20 mouse cellular contexts compared by ENCODE assay signal in the genomic region with DNA sequence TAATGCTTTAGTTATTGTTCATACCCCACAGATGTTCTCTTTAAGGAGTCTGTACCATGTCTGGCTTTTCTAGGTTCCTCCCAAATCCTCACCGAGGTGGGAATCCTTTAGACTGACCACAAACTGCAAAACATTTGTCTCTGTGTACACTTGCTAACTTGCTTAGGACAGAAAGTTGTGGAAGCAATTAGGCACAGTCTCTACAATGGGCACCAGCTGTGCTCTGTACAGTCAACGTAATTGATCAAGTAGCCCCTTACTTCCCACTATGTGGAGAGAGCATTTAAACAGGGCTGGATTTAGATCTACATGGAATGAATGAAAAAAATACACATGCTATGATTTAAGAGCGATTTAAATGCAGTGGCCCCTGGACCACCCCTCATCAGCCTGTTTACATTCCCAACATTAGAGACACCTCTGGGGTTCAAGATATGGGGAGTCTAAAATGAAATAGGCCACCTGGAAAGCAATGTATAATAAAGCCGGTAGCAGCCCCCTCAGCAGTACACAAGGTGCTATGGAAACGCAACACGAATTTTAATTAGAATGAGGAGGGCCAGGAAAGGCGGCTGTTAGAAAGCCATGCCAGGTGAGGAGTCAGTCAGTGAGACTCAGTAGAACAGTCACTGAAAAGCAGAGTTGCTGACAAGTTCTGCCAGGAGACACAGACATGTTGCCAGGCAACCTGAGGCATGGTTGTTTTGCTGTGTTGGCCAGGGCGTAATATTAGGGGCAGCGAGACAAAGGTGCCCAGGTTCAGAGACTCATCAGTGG. TPM values are rescaled to one million over a fixed set of nuclear protein-coding genes. Genes with fewer than 3 reads are reported as not detected.
DNase-seq lines count a peak whose midpoint lies in the region; ATAC-seq and TF ChIP-seq lines count a peak whose summit lies in the region.
"Had no signal": no experiment of that assay in that cellular context is flagged by ENCODE, and none has a peak within 500 bp of the region (broad histone marks: within the 10 kb centered on the region; RNA-seq: fewer than 3 reads in every experiment).

No protein-coding gene starts in this region.

- no peak overlapping the region for H3K4me2 ChIP-seq in forebrain, embryonic 12.5 days
- H3K4me2 ChIP-seq in forebrain, embryonic 15.5 days (replicated peaks), result no peak overlapping the region
- no peak overlapping the region for H3K4me2 ChIP-seq in midbrain, embryonic 14.5 days (ENCODE audit: low read length)
- no peak overlapping the region for H3K4me2 ChIP-seq in midbrain, embryonic 11.5 days
- no peak overlapping the region for H3K4me2 ChIP-seq in forebrain, embryonic 14.5 days (ENCODE audit: low read length)
- H3K4me2 ChIP-seq in midbrain, embryonic 16.5 days (ENCODE audit: low read length), result no peak overlapping the region

- peaks cover 4% of the 10 kb centered on the region; the same call in 1 of the 2 replicates for H3K4me1 ChIP-seq in forebrain, embryonic 12.5 days
- peaks cover 7% of the 10 kb centered on the region; the same call in 1 of the 2 replicates for H3K4me1 ChIP-seq in forebrain, embryonic 15.5 days
- no peaks in the 10 kb centered on the region for H3K4me1 ChIP-seq in midbrain, embryonic 14.5 days (ENCODE audit: control insufficient read depth, insufficient read depth, low read length)
- H3K4me1 ChIP-seq in midbrain, embryonic 11.5 days (ENCODE audit: control insufficient read depth, insufficient read depth, low read length), result no peaks in the 10 kb centered on the region
- H3K4me1 ChIP-seq in forebrain, embryonic 14.5 days (ENCODE audit: control insufficient read depth, insufficient read depth, low read length), result peaks cover 5% of the 10 kb centered on the region; the same call in 1 of the 2 replicates
- H3K4me1 ChIP-seq in midbrain, embryonic 16.5 days (ENCODE audit: control insufficient read depth, insufficient read depth, low read length), result peaks cover 4% of the 10 kb centered on the region; the same call in 1 of the 2 replicates

- DNase-seq in midbrain, embryonic 14.5 days, result peak; percentile 21
- DNase-seq in midbrain, embryonic 11.5 days (ENCODE audit: low spot score, missing footprints), result no peak
- DNase-seq in forebrain, embryonic 14.5 days (ENCODE audit: low spot score), result peak; percentile 22
- DNase-seq in embryo, embryonic 9.5 days (ENCODE audit: extremely low spot score), result no peak
- no peak for DNase-seq in layer of hippocampus, adult 2 months (ENCODE audit: low spot score in 2 of 2)
- DNase-seq: B cell, adult 2 months; cerebellum, adult 9-10 months; embryo, embryonic 11 days; gastrocnemius, postnatal 10 days; heart, adult 2 months; kidney, adult 9 months; retina, postnatal 1 day; thymus, adult 2 months had no signal

- no peak overlapping the region for H3K4me3 ChIP-seq in forebrain, embryonic 12.5 days (replicated peaks)
- no peak overlapping the region for H3K4me3 ChIP-seq in forebrain, embryonic 15.5 days
- H3K4me3 ChIP-seq in midbrain, embryonic 14.5 days (replicated peaks; ENCODE audit: low read depth, low read length), result no peak overlapping the region
- no peak overlapping the region for H3K4me3 ChIP-seq in midbrain, embryonic 11.5 days (ENCODE audit: low read depth, low read length)
- H3K4me3 ChIP-seq in forebrain, embryonic 14.5 days (ENCODE audit: low read depth, low read length), result no peak overlapping the region
- no peak overlapping the region for H3K4me3 ChIP-seq in midbrain, embryonic 16.5 days (ENCODE audit: low read depth, low read length)
- no peak overlapping the region for H3K4me3 ChIP-seq in layer of hippocampus, adult 2 months
- H3K4me3 ChIP-seq: heart, adult 2 months; left cerebral cortex, adult 2 months; megakaryocyte, embryonic 14.5 days had no signal

- 44% methylated on average over 9 of the region's 9 CpGs for WGBS in forebrain, embryonic 12.5 days
- 35% methylated on average over 9 of the region's 9 CpGs for whole genome bisulfite sequencing in forebrain, embryonic 15.5 days
- 62% methylated on average over 9 of the region's 9 CpGs for WGBS in midbrain, embryonic 14.5 days
- WGBS in midbrain, embryonic 11.5 days, result 64% methylated on average over 9 of the region's 9 CpGs
- 35% methylated on average over 9 of the region's 9 CpGs for WGBS in forebrain, embryonic 14.5 days
- WGBS in midbrain, embryonic 16.5 days, result 56% methylated on average over 9 of the region's 9 CpGs

- H3K36me3 ChIP-seq in forebrain, embryonic 12.5 days (replicated peaks), result no peaks in the 10 kb centered on the region
- H3K36me3 ChIP-seq in forebrain, embryonic 15.5 days, result no peaks in the 10 kb centered on the region
- no peaks in the 10 kb centered on the region for H3K36me3 ChIP-seq in midbrain, embryonic 14.5 days (ENCODE audit: control insufficient read depth, insufficient read depth, low read length)
- H3K36me3 ChIP-seq in midbrain, embryonic 11.5 days (ENCODE audit: control insufficient read depth, insufficient read depth, low read length), result no peaks in the 10 kb centered on the region
- no peaks in the 10 kb centered on the region for H3K36me3 ChIP-seq in forebrain, embryonic 14.5 days (ENCODE audit: control insufficient read depth, insufficient read depth, low read length)
- H3K36me3 ChIP-seq in midbrain, embryonic 16.5 days (ENCODE audit: control insufficient read depth, insufficient read depth, low read length), result no peaks in the 10 kb centered on the region

- no peak overlapping the region for H3K9ac ChIP-seq in forebrain, embryonic 12.5 days
- H3K9ac ChIP-seq in forebrain, embryonic 15.5 days (replicated peaks), result no peak overlapping the region
- H3K9ac ChIP-seq in midbrain, embryonic 14.5 days (replicated peaks; ENCODE audit: low read length), result no peak overlapping the region
- no peak overlapping the region for H3K9ac ChIP-seq in midbrain, embryonic 11.5 days (ENCODE audit: low read length)
- no peak overlapping the region for H3K9ac ChIP-seq in forebrain, embryonic 14.5 days (ENCODE audit: low read length)
- H3K9ac ChIP-seq in midbrain, embryonic 16.5 days (ENCODE audit: low read depth, low read length), result no peak overlapping the region

- H3K27me3 ChIP-seq in forebrain, embryonic 12.5 days, result no peaks in the 10 kb centered on the region
- no peaks in the 10 kb centered on the region for H3K27me3 ChIP-seq in forebrain, embryonic 15.5 days
- no peaks in the 10 kb centered on the region for H3K27me3 ChIP-seq in midbrain, embryonic 14.5 days (ENCODE audit: control insufficient read depth, insufficient read depth, low read length)
- no peaks in the 10 kb centered on the region for H3K27me3 ChIP-seq in midbrain, embryonic 11.5 days (ENCODE audit: control insufficient read depth, insufficient read depth, low read length)
- no peaks in the 10 kb centered on the region for H3K27me3 ChIP-seq in forebrain, embryonic 14.5 days (replicated peaks; ENCODE audit: control insufficient read depth, insufficient read depth, low read length)
- H3K27me3 ChIP-seq in midbrain, embryonic 16.5 days (ENCODE audit: control insufficient read depth, insufficient read depth, low read depth, low read length), result no peaks in the 10 kb centered on the region
- H3K27me3 ChIP-seq: megakaryocyte, embryonic 14.5 days had no signal

- ATAC-seq in forebrain, embryonic 12.5 days (ENCODE audit: low FRiP score), result peak; percentile 33; the same call in 1 of the 2 replicates
- no peak; the same call in 1 of the 2 replicates for ATAC-seq in forebrain, embryonic 15.5 days (replicated peaks)
- peak; percentile 43; the same call in 1 of the 2 replicates for ATAC-seq in midbrain, embryonic 14.5 days (ENCODE audit: low FRiP score, low TSS enrichment)
- ATAC-seq in midbrain, embryonic 11.5 days (ENCODE audit: low FRiP score), result no peak
- peak; percentile 47; the same call in 1 of the 2 replicates for ATAC-seq in forebrain, embryonic 14.5 days
- 0 out of 2 replicates have a peak, but pooled peaks have one; percentile 60 for ATAC-seq in midbrain, embryonic 16.5 days
- ATAC-seq: inflammation-experienced regulatory T-cells, adult 6 months; Patski had no signal

- H3K27ac ChIP-seq in forebrain, embryonic 12.5 days, result no peak overlapping the region
- H3K27ac ChIP-seq in forebrain, embryonic 15.5 days (replicated peaks), result no peak overlapping the region
- H3K27ac ChIP-seq in midbrain, embryonic 14.5 days (replicated peaks; ENCODE audit: low read depth, low read length), result no peak overlapping the region
- no peak overlapping the region for H3K27ac ChIP-seq in midbrain, embryonic 11.5 days (ENCODE audit: low read depth, low read length)
- no peak overlapping the region for H3K27ac ChIP-seq in forebrain, embryonic 14.5 days (ENCODE audit: low read depth, low read length)
- no peak overlapping the region for H3K27ac ChIP-seq in midbrain, embryonic 16.5 days (ENCODE audit: low read length)
- H3K27ac ChIP-seq in layer of hippocampus, adult 2 months, result no peak overlapping the region
- H3K27ac ChIP-seq: heart, adult 2 months; left cerebral cortex, adult 2 months had no signal

- TF ChIP-seq CTCF in layer of hippocampus, adult 2 months (conservative IDR thresholded peaks at IDR 0.05), result no peak

- H3K9me3 ChIP-seq in forebrain, embryonic 12.5 days, result no peaks in the 10 kb centered on the region
- no peaks in the 10 kb centered on the region for H3K9me3 ChIP-seq in forebrain, embryonic 15.5 days
- H3K9me3 ChIP-seq in midbrain, embryonic 14.5 days (ENCODE audit: control insufficient read depth, low read length), result no peaks in the 10 kb centered on the region
- no peaks in the 10 kb centered on the region for H3K9me3 ChIP-seq in midbrain, embryonic 11.5 days (ENCODE audit: control insufficient read depth, low read length)
- no peaks in the 10 kb centered on the region for H3K9me3 ChIP-seq in forebrain, embryonic 14.5 days (replicated peaks; ENCODE audit: control insufficient read depth, low read length)
- no peaks in the 10 kb centered on the region for H3K9me3 ChIP-seq in midbrain, embryonic 16.5 days (replicated peaks; ENCODE audit: control insufficient read depth, low read length, poor library complexity, severe bottlenecking)

RNA-seq across cellular contexts. Expression of a gene that starts 23.9 kb away (rescaled TPM):
- polyA plus RNA-seq in forebrain, embryonic 12.5 days (2016; fragmentation: Nextera tagmentation; extraction: Ambion mirVana), result 13.1 and 14.4 TPM in 2 replicates
- 14.9 and 15.2 TPM in 2 replicates for polyA plus RNA-seq in forebrain, embryonic 15.5 days (2015; fragmentation: Nextera tagmentation; extraction: Ambion mirVana)
- 22.4 and 30.4 TPM in 2 replicates for polyA plus RNA-seq in midbrain, embryonic 14.5 days (2014; fragmentation: Nextera tagmentation; extraction: Ambion mirVana)
- polyA plus RNA-seq in midbrain, embryonic 11.5 days (2014; fragmentation: Nextera tagmentation; extraction: Ambion mirVana), result 13.9 and 14.3 TPM in 2 replicates
- 17.2 and 21.5 TPM in 2 replicates for polyA plus RNA-seq in forebrain, embryonic 14.5 days (2014; fragmentation: Nextera tagmentation; extraction: Ambion mirVana)
- 24.4 and 30.6 TPM in 2 replicates for polyA plus RNA-seq in midbrain, embryonic 16.5 days (2015; fragmentation: Nextera tagmentation; extraction: Ambion mirVana)
- total RNA-seq in layer of hippocampus, adult 2 months (2021), result 10 to 100 TPM; 11.6 to 15.3 TPM
- polyA plus RNA-seq: inflammation-experienced regulatory T-cells, adult 6 months had no signal

Comparison
In these comparisons a context has a peak if more than half of its experiments do, and no peak if none do; other contexts are left out.
1. ATAC-seq: peak in forebrain, embryonic 12.5 days (single experiment), midbrain, embryonic 14.5 days (single experiment), forebrain, embryonic 14.5 days (single experiment) and midbrain, embryonic 16.5 days (single experiment); none in forebrain, embryonic 15.5 days (single experiment) and midbrain, embryonic 11.5 days (single experiment).
2. DNase-seq: peak in midbrain, embryonic 14.5 days (single experiment) and forebrain, embryonic 14.5 days (single experiment); none in midbrain, embryonic 11.5 days (single experiment), embryo, embryonic 9.5 days (single experiment) and layer of hippocampus, adult 2 months (0 of 2).